Mouse (Mus musculus) splenic B cell, adult 2 months (primary cell): ENCODE data around the gene Eml3.

Source experiments
- DNase-seq: peaks from one replicate; pipeline ENCODE4 v3.0.0-alpha.2; 2011; ENCODE audit warnings: low read depth, low spot score
- H3K27me3 ChIP-seq: 2 replicates; pipeline ENCODE4 v1.6.1; 2012; ENCODE audit warnings: mild to moderate bottlenecking, low read length, moderate library complexity, mixed read lengths; ENCODE audit not compliant: control insufficient read depth, poor library complexity, insufficient read depth, severe bottlenecking
- H3K36me3 ChIP-seq: 2 replicates; pipeline ENCODE4 v1.6.1; 2012; ENCODE audit warnings: mild to moderate bottlenecking, low read length, moderate library complexity, mixed read lengths; ENCODE audit not compliant: control insufficient read depth, poor library complexity, insufficient read depth, severe bottlenecking

The Eml3 gene

DNA sequence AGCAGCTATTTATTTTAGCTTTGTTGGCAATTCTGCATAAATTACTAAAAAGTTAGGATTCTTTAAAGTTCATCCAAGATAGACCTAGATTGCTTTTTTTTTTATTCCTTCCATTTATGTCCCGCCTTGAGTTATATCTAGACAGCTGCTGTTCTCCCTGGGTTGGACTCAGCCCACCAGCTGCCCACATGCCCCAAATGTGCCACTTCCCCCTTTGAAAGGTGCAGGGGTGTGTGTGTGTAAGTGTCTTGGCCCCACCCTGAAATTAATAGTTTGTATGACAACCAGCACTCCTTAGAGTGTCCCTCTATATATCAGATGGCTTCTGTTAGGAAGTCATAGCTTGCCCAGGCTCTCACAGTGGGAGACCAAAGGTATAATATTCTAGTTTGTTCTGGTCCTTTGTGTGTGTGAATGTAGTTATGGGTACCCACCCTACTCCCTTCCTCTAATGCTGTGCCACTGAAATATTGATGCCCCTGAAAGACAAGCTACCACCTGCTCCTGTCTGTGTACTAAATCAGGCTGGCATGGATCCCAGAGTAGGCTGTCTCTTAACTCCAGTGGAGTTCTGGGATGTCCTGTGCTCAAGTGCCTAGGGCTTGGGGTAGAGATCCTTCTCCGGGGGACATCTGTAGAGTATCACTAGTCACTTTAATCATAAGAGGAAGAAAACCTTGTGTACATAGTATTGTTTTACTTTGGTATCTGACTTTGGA lies 52.3 kb downstream of the Eml3 start:
- H3K27me3 ChIP-seq: no peaks in the 10 kb centered on the region
- peaks cover 9% of the 10 kb centered on the region; the same call in 1 of the 2 replicates for H3K36me3 ChIP-seq
- peak; percentile 57 for DNase-seq

DNA sequence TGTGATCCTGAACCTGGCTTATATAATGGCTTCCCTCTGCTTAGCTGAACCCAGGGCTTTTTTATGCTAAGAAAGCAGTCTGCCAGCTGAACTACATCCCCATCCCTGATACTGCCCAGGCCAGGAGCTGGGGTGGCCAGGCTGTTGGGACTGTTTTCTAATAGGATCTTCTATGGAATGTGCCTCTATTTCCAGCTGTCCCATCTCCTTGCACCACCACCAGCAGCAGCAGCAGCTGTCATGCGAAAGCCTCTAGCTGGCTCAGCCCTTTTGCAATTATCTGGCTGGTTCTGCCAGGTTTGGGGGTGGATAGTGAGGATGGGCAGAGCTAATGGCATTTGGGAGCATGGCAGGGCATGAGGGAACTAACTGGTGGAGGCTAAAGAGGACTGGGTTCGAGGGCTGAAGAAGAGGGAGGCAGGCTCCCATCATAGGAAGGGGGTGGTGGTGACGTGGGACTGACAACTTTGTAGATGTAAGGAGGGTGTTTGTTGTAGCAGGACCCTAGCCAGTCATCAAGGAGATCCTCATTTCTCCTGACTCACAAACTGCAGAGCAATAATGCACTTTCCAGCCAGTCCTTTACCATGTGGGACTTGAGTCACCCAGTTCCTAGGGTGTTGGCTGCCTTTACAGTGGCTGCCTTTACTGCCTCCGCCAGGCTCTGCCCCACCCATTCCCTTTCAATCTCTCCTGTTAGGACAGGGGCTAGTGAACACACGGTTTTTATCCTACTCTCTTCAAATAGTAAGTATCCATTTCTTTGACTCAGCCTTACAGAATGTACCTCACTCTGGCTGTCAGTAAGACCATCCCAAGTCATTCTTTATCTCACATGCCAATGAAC lies 53.2 kb downstream of the Eml3 start:
- Histone ChIP-seq H3K27me3 (no peaks in the 10 kb centered on the region), H3K36me3 (peaks cover 5% of the 10 kb centered on the region; the same call in 1 of the 2 replicates)
- no peak for DNase-seq

DNA sequence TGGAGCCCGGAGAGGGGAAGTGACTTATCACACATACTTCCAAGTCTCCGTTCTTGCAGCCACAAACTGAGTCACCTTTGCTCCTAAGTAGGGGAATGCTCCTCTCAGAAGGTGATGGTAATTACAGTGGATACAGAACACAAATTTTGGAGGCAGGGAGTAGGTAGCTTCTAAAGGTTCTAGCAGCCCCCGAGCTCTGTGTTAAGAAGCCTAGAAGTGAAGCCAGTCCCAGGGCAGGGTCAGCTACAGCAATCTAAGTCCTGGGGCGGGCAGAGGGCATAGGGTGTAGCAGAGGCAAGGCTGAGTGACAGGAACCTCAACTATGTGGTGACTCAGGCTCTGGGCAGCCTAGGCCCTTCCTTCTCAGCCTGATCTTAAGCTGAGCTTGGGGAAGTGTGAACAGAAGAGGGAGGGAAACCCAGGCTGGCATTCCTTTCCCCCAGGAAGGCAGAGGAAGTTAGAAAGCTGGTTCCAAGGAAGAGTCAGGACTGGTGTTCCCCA lies 53.8 kb downstream of the Eml3 start:
- no peak for DNase-seq
- Histone ChIP-seq H3K27me3 (no peaks in the 10 kb centered on the region), H3K36me3 (peaks cover 4% of the 10 kb centered on the region; the same call in 1 of the 2 replicates)

DNA sequence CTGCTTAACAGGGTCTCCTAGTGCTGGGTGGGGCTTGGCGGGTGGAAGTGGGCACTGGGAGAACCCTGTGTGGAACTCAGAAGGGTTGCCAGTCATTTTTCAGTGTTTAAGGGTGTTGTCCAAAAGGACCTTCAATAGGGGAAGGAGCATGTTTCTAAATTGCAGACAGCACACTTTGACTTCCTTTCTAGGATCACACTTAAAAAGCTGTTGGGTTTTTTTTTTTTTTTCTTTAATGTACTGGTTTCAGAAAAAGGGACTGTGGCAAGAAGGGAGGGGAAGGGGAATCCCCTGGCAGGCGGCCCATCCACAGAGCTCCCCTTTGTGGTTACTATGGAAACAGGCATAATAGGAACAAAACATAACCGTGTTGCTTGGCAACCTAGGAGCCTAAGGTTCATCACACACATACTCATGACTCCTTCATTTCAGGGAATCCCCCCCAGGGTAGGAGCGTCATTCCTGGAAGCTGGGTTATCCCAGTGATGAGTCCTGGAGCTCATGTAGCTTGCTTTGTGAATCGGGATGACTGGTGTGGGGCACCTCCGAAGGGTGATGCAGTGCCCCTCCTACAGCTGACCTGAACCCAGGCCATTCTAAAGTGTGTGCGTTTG lies 55.0 kb downstream of the Eml3 start:
- H3K36me3 ChIP-seq: no peaks in the 10 kb centered on the region
- no peaks in the 10 kb centered on the region for H3K27me3 ChIP-seq
- peak; percentile 96 for DNase-seq

DNA sequence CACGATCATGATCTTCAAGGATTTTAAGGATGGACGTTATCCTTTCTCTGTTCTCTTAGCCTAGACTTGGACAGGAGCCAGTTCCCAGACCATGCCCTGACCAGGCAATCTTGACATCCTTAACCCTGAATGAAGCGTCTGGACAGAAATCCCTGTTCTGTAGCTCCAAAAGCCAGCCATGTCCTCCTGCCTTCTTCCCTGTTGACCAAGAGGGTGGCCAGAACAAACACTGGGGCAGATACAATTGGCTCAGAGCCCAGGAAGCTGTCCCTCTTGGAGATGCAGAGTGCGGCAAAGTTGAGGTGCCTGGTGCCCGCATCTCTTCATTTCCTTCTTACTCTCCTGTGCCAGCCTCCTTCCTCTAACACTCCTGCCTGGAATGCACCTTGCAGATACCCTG lies 56.5 kb downstream of the Eml3 start:
- no peak for DNase-seq
- no peaks in the 10 kb centered on the region for H3K27me3 ChIP-seq
- no peaks in the 10 kb centered on the region for H3K36me3 ChIP-seq

DNA sequence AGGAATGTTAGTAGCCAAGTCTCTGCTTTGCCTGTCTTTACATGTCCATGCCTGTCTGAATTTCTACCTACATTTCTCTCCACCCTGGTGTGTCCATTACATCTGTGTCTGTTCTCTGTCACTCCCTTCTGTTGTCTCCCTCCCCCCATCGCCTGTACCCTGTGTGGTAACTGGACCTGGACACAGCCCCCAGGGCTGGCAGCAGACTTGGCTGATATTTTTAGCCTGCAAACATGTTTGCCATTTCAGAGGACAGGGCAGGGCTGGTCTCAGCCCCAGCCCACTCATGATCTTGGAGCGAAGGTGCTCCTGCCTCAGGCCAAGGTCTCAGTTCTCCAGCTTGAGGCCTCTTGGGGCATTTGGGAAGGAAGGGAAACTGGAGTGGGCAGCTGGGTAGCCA lies 58.5 kb downstream of the Eml3 start:
- DNase-seq: no peak
- H3K36me3 ChIP-seq: no peaks in the 10 kb centered on the region
- no peaks in the 10 kb centered on the region for H3K27me3 ChIP-seq

DNA sequence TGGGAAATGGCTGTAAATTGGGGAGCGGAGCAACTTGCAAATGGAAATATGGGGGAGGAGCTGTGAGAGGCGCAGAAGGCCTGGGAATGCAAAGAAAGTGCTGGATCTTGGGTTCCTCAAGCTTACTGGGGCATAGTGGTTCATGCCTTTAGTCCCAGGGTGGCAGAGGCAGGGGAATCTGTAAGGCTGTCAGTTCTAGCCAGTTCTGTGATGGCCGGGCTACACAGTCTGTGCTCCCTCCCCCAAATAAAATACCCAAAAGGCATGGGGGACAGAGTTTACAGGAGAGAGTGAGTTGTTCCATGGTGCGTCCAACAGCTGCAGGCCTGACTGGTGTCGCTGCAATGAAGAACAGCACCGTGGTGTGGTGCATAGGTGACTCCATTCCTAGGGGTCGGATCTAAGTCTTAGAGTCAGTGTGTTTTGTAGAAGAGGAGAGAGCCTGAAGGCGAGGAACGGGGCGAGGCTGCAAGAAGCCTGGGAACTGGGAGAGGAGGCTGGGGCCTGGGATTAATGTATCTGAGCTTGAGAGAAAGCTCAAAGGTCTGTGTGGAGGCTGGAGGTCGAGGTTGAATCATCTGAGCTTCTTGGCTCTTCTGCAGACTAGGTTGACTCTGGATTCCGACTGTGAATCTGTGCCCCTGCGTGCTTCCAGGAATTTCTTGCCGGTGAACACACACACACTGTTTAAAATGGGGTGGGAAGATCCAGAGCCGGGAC lies 59.2 kb downstream of the Eml3 start:
- Histone ChIP-seq H3K27me3 (no peaks in the 10 kb centered on the region), H3K36me3 (no peaks in the 10 kb centered on the region)
- no peak for DNase-seq

DNA sequence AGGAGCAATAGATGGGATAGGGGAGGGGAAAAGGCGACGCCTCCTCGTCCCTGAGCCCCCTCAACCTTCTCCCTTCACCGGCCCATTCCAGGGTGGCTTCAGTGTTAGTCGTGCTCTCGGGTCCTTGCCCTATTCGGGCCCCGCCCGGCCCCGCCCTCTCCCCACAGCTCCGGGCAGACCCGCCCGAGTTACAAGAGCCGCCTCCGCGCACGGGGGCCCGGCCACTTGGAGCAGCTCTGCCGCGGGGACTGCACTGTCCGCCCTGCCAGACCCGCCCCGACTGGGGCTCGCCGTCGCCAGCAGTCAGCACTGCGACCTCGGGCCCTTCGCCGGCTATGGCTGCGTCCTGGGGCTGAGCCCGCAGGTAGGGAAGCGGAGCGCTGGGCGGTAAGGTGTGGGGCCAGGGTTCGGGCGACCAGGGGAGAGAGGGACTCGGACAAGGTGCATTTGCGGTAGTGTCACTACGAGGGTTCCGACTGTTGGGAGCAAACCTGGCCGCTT lies 59.8 kb downstream of the Eml3 start, which contains the start of gene Ahnak:
Gene Ahnak, plus strand, starts transcription at position 219 of the 501 bp plus-strand sequence.
- Histone ChIP-seq H3K36me3 (no peaks in the 10 kb centered on the region), H3K27me3 (no peaks in the 10 kb centered on the region)
- DNase-seq: peak; percentile 68

DNA sequence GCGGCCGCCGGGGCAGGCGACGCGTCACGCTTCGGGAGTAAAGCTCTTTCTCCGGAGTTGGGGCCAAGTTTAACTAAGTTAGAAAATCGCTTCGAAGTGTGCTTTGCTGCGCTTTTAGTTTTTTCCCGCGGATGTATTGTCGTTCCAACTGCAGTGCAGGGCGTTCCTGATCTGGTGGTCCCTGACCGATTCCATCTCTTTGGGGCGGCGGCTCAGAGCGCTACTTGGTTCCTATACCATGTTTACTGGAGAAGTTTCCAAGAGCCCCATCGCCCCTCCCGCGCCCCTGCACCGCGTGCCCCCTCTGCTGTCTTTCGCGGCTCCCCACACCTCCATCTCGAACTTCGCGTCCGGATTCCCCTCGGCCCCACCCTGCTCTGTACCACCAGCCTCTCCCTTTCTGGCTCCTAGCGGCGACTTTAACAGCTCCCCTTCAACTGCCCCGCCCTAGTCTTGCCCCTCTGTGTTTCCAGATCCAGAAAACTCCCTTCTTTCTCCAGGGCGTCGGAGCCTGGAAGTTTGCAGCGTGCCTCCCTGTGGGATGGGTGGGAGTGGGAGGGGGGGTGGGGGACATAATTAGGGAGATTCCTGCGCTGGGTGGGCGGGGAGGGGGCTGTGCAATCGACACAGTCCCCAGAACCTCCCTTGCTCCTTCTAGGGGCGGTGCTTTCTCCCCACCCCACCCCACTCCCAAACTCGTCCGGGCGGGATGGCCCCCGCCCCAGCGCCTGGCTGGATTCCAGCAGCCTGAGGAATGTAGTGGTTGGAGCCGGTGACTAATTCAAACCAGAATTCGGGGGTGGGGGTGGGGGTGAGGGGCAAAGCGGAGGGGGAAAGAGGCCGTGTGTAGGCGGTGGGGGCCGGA lies 60.4 kb downstream of the Eml3 start:
- no peaks in the 10 kb centered on the region for H3K36me3 ChIP-seq
- no peaks in the 10 kb centered on the region for H3K27me3 ChIP-seq
- peak; percentile 69 for DNase-seq

DNA sequence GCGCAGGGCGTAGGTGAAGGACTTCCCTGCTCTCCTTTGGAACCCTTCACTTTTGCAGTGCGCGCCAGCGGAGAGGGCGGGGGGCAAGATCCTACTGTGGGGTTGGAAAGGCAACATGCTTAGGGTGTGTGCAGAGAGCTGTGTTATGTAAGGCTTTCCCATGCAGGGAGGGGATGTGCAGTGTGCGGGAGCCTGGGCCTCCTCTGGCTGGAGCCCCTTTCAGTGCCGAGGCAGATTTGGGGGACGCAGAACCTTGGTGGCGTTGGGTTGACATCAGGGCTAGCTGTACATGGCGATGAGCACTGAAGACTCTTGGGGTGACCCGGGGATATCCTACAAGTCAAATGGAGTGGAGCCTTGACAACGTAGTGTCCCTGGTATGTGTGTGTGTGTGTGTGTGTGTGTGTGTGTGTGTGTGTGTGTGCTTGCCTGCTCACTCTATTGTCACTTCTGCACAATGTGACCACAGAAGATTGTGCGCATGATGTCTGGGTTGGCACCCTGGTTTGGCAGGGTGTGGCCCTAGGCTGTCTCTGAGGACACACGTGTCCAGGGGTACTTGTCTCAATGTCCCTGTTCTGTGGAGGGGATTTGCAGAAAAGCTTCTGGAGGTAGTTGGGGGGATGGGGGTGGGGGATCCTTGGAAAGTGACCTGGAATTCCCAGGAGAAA lies 61.2 kb downstream of the Eml3 start:
- Histone ChIP-seq H3K27me3 (no peaks in the 10 kb centered on the region), H3K36me3 (no peaks in the 10 kb centered on the region)
- peak; percentile 52 for DNase-seq
